Mouse (Mus musculus): Measurements from ENCODE around the gene Ermard.
"Not testable (repeated sequence)": the region's sequence is repeated elsewhere in the genome, so short reads cannot be mapped to it uniquely, and the experiment has no call there.

DNA sequence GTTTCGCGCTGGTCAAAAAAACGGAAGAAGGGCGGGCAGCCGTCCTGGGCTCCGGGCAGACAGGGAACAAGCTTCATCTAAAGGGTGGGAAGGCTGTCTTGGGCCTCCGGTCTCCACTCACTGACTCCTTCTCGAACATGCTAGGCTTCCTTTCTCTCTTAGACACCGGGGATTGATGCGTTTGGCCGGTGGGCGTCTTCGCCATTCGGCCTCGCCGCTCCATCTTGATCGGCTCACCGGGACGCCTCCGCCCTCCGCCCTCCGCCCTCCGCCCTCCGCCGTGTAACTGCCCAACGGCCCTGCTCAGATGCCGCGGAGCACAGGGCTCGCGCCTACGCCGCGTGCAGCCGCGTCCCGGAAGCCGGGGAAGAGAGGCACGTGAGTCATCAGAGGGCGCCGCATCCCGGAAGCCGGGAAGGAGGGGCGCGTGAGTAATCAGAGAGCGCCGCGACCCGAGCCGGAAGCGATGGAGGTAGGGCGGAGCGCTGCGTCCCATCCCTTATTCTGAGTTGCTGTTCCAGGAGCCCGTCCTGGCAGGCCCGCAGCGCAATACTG lies at the start of gene Ermard, which contains the start of the genes Tcte3 and Gm3448:
- not testable (repeated sequence) for TF ChIP-seq POLR2A (IDR thresholded peaks at IDR 0.05; ENCODE audit: insufficient read length, low read depth); POLR2AphosphoS2 (IDR thresholded peaks at IDR 0.05; ENCODE audit: insufficient read length, low read depth); USF1 (IDR thresholded peaks at IDR 0.05; ENCODE audit: low read depth); CEBPB (IDR thresholded peaks at IDR 0.05; ENCODE audit: insufficient read depth, poor library complexity, severe bottlenecking); MYOD1 (IDR thresholded peaks at IDR 0.05; ENCODE audit: control insufficient read depth in 1 of 3, insufficient read length in 2 of 3, low read depth in 2 of 3); E2F4 (IDR thresholded peaks at IDR 0.05; ENCODE audit: insufficient read depth); MAX (IDR thresholded peaks at IDR 0.05; ENCODE audit: low read depth); TCF3 (IDR thresholded peaks at IDR 0.05; ENCODE audit: insufficient read length, low read depth); TCF12 (IDR thresholded peaks at IDR 0.05; ENCODE audit: insufficient read depth, poor library complexity, severe bottlenecking); MYOG (IDR thresholded peaks at IDR 0.05; ENCODE audit: control insufficient read depth in 1 of 3, insufficient read depth in 1 of 3, insufficient read length in 2 of 3, low read depth in 2 of 3); REST (IDR thresholded peaks at IDR 0.05; ENCODE audit: insufficient read depth, insufficient read length); SRF (IDR thresholded peaks at IDR 0.05; ENCODE audit: control insufficient read depth, insufficient read length, low read depth)

Data from myocyte (in vitro differentiated cells).